Mouse (Mus musculus) thymus, adult 2 months (tissue): ENCODE measurements around the gene Auts2.

Experiments used
- CTCF ChIP-seq: fragments of 200-500 bp; IDR thresholded peaks from 2 replicates; pipeline ENCODE4 v1.5.1; 2012; ENCODE audit warnings: mild to moderate bottlenecking, control low read depth, low read length, moderate library complexity, borderline replicate concordance; ENCODE audit not compliant: control insufficient read depth, poor library complexity, insufficient read depth; ENCODE audit errors: extremely low read depth
- POLR2A ChIP-seq: fragments of 200-500 bp; IDR thresholded peaks from 2 replicates; pipeline ENCODE4 v1.6.1; 2012; ENCODE audit warnings: mild to moderate bottlenecking, low read length, control low read depth, moderate library complexity; ENCODE audit not compliant: control insufficient read depth, poor library complexity, insufficient read depth; ENCODE audit errors: extremely low read depth

- TF ChIP-seq CTCF (no peak), POLR2A (no peak)
Measured at GRCm38 (mm10) chr5:131865200-131865599, 677.9 kb downstream of the Auts2 start.
